Mouse (Mus musculus): ENCODE measurements around the gene Dock4. TPM values are rescaled to one million over a fixed set of nuclear protein-coding genes. Genes with fewer than 3 reads are reported as not detected.

Gene Dock4
- polyA plus RNA-seq, 2 experiments = 7.7 to 12.2 TPM

- Histone ChIP-seq H3K27me3 (ENCODE audit: control insufficient read depth, insufficient read depth, low read length) (no peaks in the 10 kb centered on the region), H3K4me3 (replicated peaks; ENCODE audit: low read length) (no peak overlapping the region), H3K4me2 (replicated peaks; ENCODE audit: low read depth, low read length, severe bottlenecking) (no peak overlapping the region), H3K9ac (ENCODE audit: low read depth, low read length, severe bottlenecking) (no peak overlapping the region), H3K27ac (replicated peaks; ENCODE audit: low read depth, low read length) (no peak overlapping the region), H3K9me3 (ENCODE audit: control insufficient read depth, low read length) (no peaks in the 10 kb centered on the region), H3K4me1 (ENCODE audit: control insufficient read depth, insufficient read depth, low read length) (no peaks in the 10 kb centered on the region), H3K36me3 (ENCODE audit: control insufficient read depth, insufficient read depth, low read length) (no peaks in the 10 kb centered on the region)
- ATAC-seq (ENCODE audit: low FRiP score, low read depth) (no peak), DNase-seq (ENCODE audit: low spot score) (no peak)
- 92% methylated on average over 2 of the region's 2 CpGs for WGBS
- no peak for TF ChIP-seq POLR2A (IDR thresholded peaks at IDR 0.05; ENCODE audit: borderline replicate concordance, extremely low read depth, insufficient read depth, insufficient read length)
Observed at GRCm38 (mm10) chr12:40553929-40554328, 108.2 kb downstream of the Dock4 start.

DNA sequence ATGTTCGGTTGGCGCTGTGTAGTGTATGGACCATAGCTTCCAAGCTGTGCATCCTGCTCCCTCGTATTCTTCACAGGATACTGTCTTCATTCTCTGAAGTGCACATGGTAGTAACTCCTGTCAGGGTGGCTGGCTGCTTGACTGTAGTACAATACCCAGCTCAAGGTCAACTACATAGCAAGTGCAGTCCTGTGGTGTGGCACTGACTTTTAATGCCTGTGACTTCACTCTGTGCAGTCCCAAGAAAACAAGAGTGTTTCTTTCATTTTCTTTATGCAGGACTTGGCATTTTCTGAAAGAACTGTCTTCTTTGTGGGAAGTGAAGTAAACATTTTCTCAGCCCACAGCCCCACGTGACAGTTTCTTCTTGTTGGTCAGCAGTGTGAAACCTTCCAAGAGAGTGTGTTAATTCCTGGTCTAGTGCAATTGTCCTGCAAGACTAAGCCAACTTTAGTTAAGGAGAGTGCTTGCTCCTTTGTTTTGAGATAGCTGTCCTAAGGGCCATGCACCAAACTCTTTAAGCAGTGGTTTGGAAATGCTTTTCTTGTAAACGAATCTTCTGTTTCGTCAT lies 109.3 kb downstream of the Dock4 start:
- TF ChIP-seq POLR2A (IDR thresholded peaks at IDR 0.05; ENCODE audit: borderline replicate concordance, extremely low read depth, insufficient read depth, insufficient read length) = no peak
- H3K27ac ChIP-seq (replicated peaks; ENCODE audit: low read depth, low read length) = no peak overlapping the region
- no peak for DNase-seq (ENCODE audit: low spot score)
- H3K4me1 ChIP-seq (ENCODE audit: control insufficient read depth, insufficient read depth, low read length) = no peaks in the 10 kb centered on the region
- 89% methylated on average over 6 of the region's 6 CpGs for WGBS
- H3K4me2 ChIP-seq (replicated peaks; ENCODE audit: low read depth, low read length, severe bottlenecking) = no peak overlapping the region
- ATAC-seq (ENCODE audit: low FRiP score, low read depth) = no peak
- no peaks in the 10 kb centered on the region for H3K9me3 ChIP-seq (ENCODE audit: control insufficient read depth, low read length)
- no peak overlapping the region for H3K9ac ChIP-seq (ENCODE audit: low read depth, low read length, severe bottlenecking)
- no peaks in the 10 kb centered on the region for H3K36me3 ChIP-seq (ENCODE audit: control insufficient read depth, insufficient read depth, low read length)
- no peak overlapping the region for H3K4me3 ChIP-seq (replicated peaks; ENCODE audit: low read length)
- H3K27me3 ChIP-seq (ENCODE audit: control insufficient read depth, insufficient read depth, low read length) = no peaks in the 10 kb centered on the region

- H3K4me1 ChIP-seq (ENCODE audit: control insufficient read depth, insufficient read depth, low read length) = no peaks in the 10 kb centered on the region
- 79% methylated on average over 3 of the region's 3 CpGs for WGBS
- H3K27me3 ChIP-seq (ENCODE audit: control insufficient read depth, insufficient read depth, low read length) = no peaks in the 10 kb centered on the region
- no peak overlapping the region for H3K27ac ChIP-seq (replicated peaks; ENCODE audit: low read depth, low read length)
- no peak overlapping the region for H3K4me2 ChIP-seq (replicated peaks; ENCODE audit: low read depth, low read length, severe bottlenecking)
- no peaks in the 10 kb centered on the region for H3K36me3 ChIP-seq (ENCODE audit: control insufficient read depth, insufficient read depth, low read length)
- DNase-seq (ENCODE audit: low spot score) (no peak), ATAC-seq (ENCODE audit: low FRiP score, low read depth) (no peak)
- no peaks in the 10 kb centered on the region for H3K9me3 ChIP-seq (ENCODE audit: control insufficient read depth, low read length)
- TF ChIP-seq POLR2A (IDR thresholded peaks at IDR 0.05; ENCODE audit: borderline replicate concordance, extremely low read depth, insufficient read depth, insufficient read length) = no peak
- no peak overlapping the region for H3K9ac ChIP-seq (ENCODE audit: low read depth, low read length, severe bottlenecking)
- H3K4me3 ChIP-seq (replicated peaks; ENCODE audit: low read length) = no peak overlapping the region
Observed at GRCm38 (mm10) chr12:40558600-40558999, 112.8 kb downstream of the Dock4 start.

- no peak overlapping the region for H3K9ac ChIP-seq (ENCODE audit: low read depth, low read length, severe bottlenecking)
- H3K4me3 ChIP-seq (replicated peaks; ENCODE audit: low read length) = no peak overlapping the region
- H3K4me1 ChIP-seq (ENCODE audit: control insufficient read depth, insufficient read depth, low read length) = no peaks in the 10 kb centered on the region
- ATAC-seq (ENCODE audit: low FRiP score, low read depth) (no peak), DNase-seq (ENCODE audit: low spot score) (no peak)
- 70% methylated on average over 11 of the region's 11 CpGs for WGBS
- H3K27ac ChIP-seq (replicated peaks; ENCODE audit: low read depth, low read length) = no peak overlapping the region
- no peaks in the 10 kb centered on the region for H3K36me3 ChIP-seq (ENCODE audit: control insufficient read depth, insufficient read depth, low read length)
- no peak overlapping the region for H3K4me2 ChIP-seq (replicated peaks; ENCODE audit: low read depth, low read length, severe bottlenecking)
- H3K9me3 ChIP-seq (ENCODE audit: control insufficient read depth, low read length) = no peaks in the 10 kb centered on the region
- TF ChIP-seq POLR2A (IDR thresholded peaks at IDR 0.05; ENCODE audit: borderline replicate concordance, extremely low read depth, insufficient read depth, insufficient read length) = no peak
- no peaks in the 10 kb centered on the region for H3K27me3 ChIP-seq (ENCODE audit: control insufficient read depth, insufficient read depth, low read length)
Observed at GRCm38 (mm10) chr12:40559103-40559502, 113.4 kb downstream of the Dock4 start.

DNA sequence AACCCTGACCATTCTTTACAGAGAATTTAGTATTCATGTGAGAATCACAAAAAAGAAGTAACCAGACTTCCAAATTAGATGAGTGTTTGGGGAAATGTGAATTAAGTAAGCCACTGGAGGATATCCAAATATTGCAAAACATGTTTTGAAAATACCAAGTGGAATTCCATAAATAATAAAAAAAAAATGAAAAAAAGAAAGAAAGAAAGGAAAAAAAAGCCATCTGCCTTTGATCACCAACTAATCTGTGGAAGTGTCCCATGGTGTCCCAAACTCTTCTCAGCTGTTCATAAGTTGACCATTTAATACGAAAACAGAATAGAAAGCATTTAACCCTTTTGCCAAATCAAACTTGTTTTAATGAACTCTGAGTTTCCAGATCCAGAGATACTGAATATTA lies 118.0 kb downstream of the Dock4 start:
- H3K4me2 ChIP-seq (replicated peaks; ENCODE audit: low read depth, low read length, severe bottlenecking) = no peak overlapping the region
- DNase-seq (ENCODE audit: low spot score) (no peak), ATAC-seq (ENCODE audit: low FRiP score, low read depth) (no peak)
- H3K9me3 ChIP-seq (ENCODE audit: control insufficient read depth, low read length) = no peaks in the 10 kb centered on the region
- no peaks in the 10 kb centered on the region for H3K36me3 ChIP-seq (ENCODE audit: control insufficient read depth, insufficient read depth, low read length)
- WGBS = 50% methylated on average over 1 of the region's 1 CpGs
- no peak for TF ChIP-seq POLR2A (IDR thresholded peaks at IDR 0.05; ENCODE audit: borderline replicate concordance, extremely low read depth, insufficient read depth, insufficient read length)
- H3K9ac ChIP-seq (ENCODE audit: low read depth, low read length, severe bottlenecking) = no peak overlapping the region
- H3K4me1 ChIP-seq (ENCODE audit: control insufficient read depth, insufficient read depth, low read length) = peaks cover 8% of the 10 kb centered on the region
- no peaks in the 10 kb centered on the region for H3K27me3 ChIP-seq (ENCODE audit: control insufficient read depth, insufficient read depth, low read length)
- H3K4me3 ChIP-seq (replicated peaks; ENCODE audit: low read length) = no peak overlapping the region
- H3K27ac ChIP-seq (replicated peaks; ENCODE audit: low read depth, low read length) = no peak overlapping the region

GRCm38 (mm10) chr12:40564261-40564660 lies 118.5 kb downstream of the Dock4 start:
- Histone ChIP-seq H3K4me2 (replicated peaks; ENCODE audit: low read depth, low read length, severe bottlenecking) (no peak overlapping the region), H3K4me1 (ENCODE audit: control insufficient read depth, insufficient read depth, low read length) (peaks cover 12% of the 10 kb centered on the region), H3K9me3 (ENCODE audit: control insufficient read depth, low read length) (no peaks in the 10 kb centered on the region), H3K27me3 (ENCODE audit: control insufficient read depth, insufficient read depth, low read length) (no peaks in the 10 kb centered on the region), H3K27ac (replicated peaks; ENCODE audit: low read depth, low read length) (no peak overlapping the region), H3K9ac (ENCODE audit: low read depth, low read length, severe bottlenecking) (no peak overlapping the region), H3K36me3 (ENCODE audit: control insufficient read depth, insufficient read depth, low read length) (no peaks in the 10 kb centered on the region), H3K4me3 (replicated peaks; ENCODE audit: low read length) (no peak overlapping the region)
- no peak for ATAC-seq (ENCODE audit: low FRiP score, low read depth)
- TF ChIP-seq POLR2A (IDR thresholded peaks at IDR 0.05; ENCODE audit: borderline replicate concordance, extremely low read depth, insufficient read depth, insufficient read length) = no peak
- peak; percentile 36 for DNase-seq (ENCODE audit: low spot score)
- WGBS = 20% methylated on average over 2 of the region's 2 CpGs

All from limb, embryonic 14.5 days (tissue).